Mouse (Mus musculus) CD8-positive naive resting alpha-beta T cell, adult 2 months (primary cell): ENCODE measurements around the gene Ttc33.
"Not testable (repeated sequence)": the region's sequence is repeated elsewhere in the genome, so short reads cannot be mapped to it uniquely, and the experiment has no call there.

Experiments used
- DNase-seq, 2 experiments: peaks; one replicate each; pipeline ENCODE4 v3.0.0; 2022; ENCODE audit warnings: low read depth in 2 of 2, low spot score in 2 of 2

Ttc33 gene

DNA sequence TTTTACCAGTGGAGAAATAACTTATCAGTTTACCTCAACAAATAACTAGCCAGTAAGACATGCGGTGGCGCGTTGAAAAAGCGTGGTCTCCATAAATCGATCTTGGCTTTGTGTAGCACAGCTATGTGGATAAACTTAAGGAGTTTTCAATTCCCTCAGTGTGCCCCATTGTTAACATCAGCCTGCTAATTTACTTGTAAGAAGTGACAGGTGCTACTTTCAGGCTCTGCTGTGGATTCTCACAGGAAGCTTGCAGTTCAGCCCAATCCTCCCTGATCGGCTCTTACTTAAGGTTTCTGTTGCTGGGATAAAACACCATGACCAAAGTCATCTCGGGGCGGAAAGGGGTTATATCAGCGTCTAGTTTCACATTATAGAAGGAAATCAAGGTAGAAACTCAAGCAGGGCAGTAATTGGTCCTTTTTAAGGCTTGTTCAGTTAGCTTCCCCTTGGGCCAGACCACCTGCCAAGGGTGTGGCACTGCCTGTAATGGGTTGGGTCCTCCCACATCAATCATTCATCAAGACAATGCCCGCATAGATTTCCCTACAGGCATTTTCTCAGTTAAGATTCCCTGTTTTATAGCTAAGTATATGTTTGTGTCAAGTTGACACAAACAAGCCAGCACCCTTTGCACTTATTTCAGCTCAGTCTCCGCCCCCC is 526 bp upstream of the Ttc33 start:
- no peak for DNase-seq

DNA sequence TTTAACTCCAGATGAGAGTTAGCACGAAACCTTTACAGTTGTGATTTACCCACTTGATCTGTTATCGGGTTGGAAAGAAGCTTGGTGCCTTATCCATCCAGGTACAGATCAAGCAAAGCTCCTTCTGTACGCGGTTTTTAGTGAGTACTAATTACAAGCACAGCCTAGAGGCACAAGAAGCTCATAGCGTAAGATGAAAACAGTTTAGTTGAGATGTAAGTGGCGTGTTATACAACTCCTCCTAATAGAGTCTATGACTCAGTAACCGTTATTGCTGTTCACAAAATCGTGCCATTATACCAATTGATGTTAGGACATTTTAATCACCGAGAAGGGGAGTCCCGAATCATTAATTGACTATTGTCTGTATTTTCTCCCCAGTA is 959 bp downstream of the Ttc33 start:
- no peak for DNase-seq

DNA sequence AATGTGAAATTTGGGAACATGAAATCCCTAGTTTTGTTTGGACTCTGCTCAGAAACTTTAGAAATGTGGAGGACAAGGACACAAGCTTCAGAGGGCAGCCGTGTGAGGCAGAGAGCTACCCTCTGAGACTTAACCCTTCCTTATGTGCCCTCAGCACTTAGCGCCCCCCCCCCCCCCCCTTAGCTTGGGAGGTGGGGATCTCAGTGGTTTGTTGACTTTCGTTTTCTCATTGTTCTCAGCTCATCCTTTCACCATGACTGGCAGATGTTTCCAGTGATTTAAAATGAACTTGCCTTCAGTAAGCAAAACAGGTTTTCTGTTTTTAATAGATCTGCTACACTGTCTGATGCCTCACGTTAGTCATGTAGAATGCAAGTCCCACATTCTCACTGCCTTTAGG is 1.8 kb downstream of the Ttc33 start:
- no peak for DNase-seq

DNA sequence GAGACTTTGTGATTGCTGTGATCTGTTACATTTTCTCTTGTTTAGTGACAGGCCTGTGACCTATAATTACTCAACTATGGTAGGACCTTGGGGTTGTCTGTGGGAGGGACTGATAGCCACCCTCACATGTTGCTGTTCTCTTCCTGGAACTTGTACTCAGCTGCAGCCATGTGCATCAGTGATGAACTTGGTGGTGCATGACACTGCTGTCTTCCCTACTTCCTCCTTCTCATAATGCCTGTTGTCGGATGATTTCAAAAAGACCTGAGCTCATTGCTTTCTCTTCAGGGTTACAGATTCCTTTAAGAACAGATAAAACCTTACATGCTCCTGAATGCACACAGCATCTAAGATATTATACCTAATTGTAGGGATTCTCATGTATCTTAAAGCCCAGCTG is 2.7 kb downstream of the Ttc33 start:
- no peak for DNase-seq

DNA sequence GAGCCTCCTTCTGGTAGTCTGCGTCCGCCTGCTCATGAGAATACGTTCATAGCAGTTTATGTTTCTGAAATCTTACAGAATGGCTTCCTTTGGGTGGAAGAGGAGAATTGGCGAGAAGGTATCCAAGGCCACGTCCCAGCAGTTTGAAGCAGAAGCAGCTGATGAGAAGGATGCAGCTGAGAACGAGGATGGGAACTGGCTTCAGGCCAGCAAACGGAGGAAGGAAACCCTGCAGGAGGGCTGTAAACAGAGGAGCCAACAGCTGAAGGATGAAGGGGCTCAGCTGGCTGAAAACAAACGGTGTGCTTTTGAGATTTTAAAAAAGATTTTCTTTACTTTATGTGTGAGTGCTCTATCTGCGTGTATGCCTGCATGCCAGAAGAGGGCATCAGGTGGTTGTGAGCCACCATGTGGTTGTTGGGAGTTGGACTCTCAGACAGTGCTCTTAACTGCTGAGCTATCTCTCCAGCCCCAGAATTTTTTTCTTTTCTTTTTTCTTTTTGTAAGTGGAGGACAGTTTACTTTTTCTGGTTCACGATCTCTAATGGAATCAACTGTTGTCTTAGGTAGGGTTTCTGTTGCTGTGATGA is 4.3 kb downstream of the Ttc33 start:
- no peak for DNase-seq

DNA sequence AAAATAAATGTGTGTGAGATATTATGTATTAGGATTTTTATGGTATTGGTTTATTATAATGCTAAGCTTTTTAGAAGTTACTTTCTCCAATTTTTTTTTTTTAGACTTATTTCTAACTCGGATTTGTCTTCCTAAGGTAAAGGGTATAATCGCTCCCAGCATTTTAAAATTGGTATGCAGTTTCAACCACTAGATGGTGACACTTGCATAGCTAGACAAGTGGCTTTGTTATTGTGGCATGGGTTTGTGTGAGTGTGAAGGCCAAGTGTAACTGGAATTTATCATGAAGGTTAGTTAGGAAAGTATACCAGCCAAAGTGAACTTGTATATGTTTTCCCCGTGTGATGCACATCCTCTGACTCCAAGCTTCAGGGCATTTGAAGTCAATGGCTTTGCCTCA is 8.5 kb downstream of the Ttc33 start:
- DNase-seq, result no peak

DNA sequence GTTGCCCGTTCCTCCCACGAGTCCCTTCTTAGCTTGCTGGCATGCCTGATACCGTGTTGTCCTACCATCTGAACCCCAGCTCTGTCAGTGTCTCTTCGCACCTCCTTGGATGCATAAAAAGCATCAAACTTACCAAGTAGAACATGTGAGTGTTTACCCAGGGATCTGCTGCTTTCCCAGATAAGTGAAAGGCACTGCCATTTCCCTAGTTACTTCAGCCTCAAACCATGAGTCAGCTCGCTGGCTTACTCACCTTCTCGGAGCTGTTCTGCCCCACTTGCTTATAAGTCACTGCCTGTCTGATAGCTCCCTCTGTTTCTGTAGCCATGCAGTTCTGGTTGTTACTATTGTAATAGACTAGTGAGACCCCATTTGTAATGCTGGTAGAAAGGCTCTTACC is 9.1 kb downstream of the Ttc33 start:
- no peak for DNase-seq

DNA sequence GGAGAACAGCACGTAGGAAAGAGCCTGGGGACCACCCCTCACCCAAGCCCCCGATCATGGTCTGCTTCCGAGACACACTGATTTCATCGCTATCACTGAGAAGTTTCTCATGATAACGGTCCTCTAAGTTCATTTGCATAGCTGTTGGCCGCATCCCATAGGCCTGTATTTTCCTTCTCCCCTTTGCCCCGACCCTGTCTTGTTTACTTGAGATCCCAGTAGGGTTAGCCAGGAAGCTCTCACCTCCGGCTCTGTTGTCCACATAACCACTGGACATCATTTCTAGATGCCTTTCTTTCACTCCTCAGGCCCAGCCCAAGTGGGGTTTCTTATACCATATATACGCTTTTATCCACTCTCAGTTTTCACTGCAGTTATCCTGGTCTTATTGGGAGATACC is 9.6 kb downstream of the Ttc33 start:
- DNase-seq, result no peak

DNA sequence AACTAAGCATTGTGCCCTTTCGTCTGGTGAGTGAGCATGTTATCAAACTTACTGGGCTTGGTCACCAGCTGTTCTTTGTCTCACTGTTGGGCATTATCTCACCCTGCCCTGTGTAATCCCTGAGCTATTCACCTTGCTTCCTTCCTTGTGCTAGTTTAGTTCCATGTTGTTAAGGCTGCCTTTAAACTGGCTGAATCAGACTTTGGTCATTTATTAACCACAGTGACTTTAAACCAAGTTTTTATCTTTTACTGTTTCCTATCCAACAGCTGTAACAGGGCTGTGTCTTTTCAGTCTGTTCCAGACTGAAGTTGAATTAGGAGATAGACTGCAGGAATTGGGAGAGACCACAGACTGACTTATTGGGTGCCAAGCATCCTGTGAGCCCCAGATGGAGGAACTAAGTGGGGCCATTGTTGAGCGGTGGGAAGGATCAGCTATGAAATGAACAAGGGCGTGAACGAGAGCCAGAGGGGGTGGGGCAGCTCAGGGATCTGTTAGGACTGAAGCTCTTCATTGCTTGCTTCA is 10.7 kb downstream of the Ttc33 start:
- DNase-seq, result no peak

DNA sequence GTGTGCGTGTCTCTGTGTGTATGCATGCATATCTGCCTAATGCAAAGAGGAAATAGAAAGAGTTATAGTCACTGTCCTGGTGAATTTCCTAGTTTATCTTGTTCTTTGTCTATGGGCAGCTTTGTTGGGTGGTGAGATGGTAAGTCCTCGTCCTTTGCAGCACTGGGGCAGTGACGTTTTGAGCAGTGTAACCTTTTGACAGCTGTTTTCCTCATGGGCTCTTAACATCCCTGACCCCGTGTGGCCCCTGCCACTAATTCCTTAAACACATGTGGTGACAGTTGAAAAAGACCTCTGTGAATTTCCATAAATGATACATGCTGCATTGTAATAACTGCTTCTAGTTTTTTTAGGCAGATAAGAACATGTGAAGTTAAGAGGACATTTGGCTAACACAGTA is 11.4 kb downstream of the Ttc33 start:
- DNase-seq, result no peak

DNA sequence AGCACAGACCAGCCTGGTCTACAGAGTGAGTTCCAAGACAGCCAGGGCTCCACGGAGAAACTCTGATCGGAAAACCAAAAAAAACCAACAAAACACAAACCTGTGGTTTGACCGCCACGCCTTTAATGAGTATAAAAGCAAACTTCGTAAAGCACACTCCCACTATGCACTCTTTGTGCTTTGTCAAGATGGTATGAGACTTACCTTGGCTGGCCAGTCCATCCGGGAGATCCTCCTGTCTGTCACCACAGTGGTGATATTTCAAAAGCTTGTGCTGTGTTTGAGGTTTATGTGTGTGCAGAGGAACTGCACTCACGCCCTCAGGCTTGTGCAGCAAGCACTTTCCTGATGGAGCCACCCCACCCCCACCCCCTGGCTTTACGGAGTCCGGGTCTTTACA is 19.9 kb downstream of the Ttc33 start:
- no peak for DNase-seq

DNA sequence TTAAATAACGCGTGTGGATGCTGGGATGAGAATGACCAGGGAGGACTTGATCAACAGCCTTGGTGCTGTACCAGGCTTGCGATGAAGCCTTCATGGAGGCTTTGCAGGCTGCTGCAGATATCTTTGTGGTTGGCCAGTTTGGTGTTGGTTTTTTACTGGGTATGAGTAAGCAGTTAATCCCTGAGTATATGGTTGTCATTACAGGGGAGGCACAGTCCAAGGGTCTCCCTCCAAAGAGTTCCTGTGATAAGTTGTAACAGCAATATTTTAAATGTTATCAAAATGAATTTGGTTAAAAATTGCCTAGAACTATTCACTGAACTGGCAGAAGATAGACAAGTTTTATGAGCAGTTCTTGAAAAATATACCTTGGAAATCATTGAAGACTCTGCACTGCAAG is 23.8 kb downstream of the Ttc33 start:
- no peak for DNase-seq

DNA sequence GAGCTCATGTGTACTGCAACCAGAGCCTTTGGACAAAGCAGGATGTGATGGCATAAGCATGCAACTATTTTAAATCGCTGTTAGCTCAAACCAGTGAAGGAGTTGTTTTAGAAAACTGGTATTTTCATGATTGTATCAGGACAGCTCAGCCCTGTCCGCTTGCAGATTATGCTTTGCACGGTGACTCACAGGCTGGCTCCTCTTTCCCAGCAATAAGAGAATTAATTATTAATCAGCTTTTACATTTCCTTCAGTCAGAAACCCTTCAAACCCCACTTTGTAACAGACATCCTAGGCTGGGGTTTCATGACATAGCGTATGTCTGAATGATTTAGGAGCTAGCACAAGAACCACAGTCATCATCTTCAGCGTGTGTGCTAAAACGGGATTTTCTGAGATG is 35.2 kb downstream of the Ttc33 start:
- DNase-seq, result no peak

DNA sequence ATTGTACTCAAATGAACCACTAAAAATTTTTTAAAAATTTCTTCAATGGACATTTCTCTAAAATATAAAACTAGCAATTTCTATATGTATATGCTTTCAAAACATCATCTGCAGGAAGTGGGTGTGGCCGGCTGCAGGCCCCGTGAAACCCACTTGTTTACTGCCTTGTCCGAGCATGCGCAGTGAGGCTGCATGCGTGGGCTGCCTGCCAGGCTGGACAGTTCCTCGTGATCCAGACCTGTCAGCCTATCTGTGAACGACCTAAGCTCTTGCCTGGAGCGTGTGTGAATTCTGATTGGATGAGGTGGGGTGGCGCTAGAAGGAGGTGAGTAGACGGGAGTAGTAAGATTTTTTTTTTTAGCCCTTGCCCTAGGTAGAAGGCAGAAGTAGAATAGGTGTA is 45.4 kb downstream of the Ttc33 start:
- DNase-seq, result not testable (repeated sequence)

DNA sequence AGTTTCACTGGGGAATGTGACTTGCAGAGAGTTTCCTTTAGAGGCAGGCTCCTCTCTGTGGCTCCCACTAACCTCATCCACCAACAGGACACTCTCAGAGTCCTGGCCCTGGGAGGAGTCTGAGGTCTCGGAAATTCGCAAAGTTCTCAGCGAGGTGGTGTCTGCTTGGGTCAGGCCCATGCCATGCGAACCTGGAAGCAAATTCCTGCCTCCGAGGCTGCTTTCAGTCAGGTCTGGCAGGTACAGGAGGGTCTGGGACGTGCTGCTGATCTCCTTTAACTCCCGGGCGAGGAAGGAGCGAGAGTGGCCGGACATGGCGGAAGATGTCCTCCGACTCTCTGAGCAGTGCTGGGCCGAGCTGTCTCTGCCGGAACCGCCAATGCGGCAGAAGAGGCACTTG is 49.3 kb downstream of the Ttc33 start:
- DNase-seq, result no peak

DNA sequence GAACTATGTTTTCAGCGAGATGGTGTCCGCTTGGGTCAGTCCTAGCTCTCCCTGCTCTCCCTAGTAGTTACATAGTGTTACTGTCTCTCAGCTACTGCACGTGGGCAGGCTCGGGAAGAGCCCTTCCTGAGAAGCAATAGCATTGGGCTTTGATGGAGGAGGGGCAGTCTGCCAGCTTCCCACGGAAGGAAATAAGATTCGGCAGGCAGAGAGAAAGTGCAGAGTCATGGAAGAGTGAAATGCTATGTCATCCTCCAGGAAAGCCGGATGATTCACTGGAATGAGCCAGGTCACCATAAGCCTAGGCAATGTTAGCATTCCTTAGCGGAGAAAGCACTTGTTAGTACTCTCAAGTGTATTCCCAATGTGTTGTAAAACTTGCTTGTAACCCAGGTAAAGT is 50.2 kb downstream of the Ttc33 start:
- no peak for DNase-seq

DNA sequence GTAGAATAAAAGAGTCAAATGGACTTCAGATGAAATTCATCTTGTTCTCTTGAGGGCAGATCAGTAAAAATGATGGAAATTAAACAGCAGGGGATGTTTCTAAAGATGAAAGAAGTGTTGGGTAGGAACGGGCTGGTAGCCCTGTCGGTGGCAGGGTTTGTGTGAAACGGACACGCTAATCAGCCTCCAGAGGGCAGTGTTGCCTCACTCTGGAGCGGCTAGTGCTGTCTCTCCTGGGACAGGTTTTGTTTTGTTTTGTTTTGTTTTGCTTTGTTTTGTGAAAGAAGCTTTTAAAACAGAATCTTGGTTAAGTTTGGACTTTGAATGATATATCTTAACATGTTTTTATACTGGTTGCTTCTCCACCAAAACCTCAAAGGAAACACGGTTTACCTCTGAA is 51.2 kb downstream of the Ttc33 start:
- DNase-seq, result peak; percentile 70 to 82

DNA sequence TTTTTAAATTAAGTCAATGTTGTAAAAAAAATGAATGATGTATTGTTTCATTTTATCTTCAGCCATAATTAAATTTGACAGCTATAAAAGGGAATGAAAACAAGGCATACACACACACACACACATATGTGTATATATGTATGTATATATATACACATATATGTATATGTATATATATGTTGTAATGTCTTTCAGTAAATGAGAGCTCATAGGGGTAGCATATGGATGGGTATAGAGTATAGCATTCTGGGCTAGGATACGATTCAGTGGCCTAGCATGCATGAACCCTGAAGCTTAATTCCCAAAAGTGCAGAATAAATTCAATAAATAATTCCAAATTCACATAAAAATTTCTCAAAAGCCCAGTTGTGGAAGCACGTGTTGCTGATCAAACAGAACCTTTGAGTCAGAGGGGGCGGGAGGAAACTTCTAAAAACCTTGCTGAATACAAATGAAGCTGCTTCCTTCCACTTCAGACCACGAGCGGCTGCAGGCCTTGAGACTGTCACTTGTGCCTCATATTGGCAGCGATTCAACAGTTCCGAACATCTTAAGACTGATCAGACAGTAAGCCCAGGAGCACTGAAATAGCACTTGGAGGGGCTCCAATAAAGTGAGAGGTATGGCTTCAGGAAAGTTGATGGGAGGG is 51.8 kb downstream of the Ttc33 start:
- DNase-seq, result peak; percentile 33 to 60

DNA sequence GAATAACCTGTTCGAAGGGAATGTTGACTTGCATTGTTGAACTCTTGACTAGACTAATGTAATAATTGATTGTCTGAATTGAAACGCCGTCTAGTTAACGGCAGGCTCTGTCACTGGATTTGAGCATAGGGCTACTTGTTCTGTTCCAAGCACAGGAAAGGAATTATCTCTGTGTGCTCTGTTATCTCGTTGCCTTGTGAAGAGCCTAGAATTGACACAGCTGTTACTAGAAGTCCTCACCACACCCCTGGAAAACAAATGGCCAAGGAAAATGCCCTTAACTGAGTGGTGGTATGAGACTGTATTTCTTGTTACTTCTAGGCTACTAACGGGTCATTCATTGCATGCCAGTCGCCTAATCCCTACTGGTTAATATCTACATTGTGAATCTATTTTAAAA is 52.7 kb downstream of the Ttc33 start:
- no peak for DNase-seq

DNA sequence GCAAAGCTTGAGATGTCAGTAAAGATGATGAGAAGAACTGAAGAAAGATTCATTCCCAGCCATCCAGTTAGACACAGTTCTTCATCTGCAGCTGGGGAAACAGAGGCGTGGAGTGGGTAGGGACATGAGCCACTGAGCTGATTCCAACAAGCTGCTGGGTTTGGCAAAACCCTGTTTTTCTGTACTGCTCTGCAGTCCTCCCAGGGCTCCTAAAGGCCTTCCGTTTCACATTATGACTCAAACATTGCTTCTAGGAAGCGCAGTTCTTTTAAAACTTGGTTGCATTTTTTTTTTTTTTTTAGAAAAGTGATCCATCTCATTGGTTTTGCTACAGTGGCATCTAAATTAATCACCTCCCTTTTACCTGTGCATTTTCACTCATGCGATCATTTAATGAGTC is 53.2 kb downstream of the Ttc33 start:
- no peak for DNase-seq

DNA sequence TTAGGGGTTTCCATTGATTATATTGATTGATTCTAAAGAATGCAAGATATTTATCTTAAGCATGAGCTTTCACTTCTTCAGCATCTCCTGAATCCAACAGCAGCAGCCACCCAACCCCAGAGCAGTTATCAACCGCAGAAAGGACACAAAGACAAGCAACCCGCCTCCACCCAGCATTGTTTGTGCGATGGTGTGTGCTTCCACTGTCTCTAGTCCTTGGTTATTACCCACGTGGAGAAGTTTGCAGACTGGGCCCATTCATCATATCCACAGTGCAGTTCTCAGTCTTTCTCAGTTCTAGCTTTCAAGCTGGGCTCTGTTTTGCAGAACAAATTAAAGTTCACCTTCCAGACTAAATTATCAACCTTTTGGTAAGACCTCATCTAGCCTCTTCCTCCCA is 54.0 kb downstream of the Ttc33 start:
- no peak for DNase-seq

DNA sequence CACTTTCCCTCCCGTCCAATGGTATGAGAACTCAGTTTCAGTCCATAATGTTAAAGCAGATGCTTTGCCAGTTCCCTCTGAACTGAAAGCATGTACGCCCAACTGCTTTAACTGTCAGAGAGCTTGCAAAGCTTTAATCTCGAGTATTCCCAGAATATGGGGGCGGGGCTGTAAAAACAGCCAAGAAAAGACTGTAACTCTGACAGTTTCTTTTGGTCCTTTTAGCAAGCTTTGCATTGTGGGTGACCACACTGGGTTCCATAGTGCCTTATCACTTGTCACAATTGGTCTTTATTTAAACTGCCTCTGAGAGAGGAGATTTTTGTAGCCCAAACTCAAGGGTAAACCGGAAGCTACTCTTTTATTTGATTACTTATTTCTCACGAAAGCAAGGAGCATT is 54.6 kb downstream of the Ttc33 start:
- no peak for DNase-seq

DNA sequence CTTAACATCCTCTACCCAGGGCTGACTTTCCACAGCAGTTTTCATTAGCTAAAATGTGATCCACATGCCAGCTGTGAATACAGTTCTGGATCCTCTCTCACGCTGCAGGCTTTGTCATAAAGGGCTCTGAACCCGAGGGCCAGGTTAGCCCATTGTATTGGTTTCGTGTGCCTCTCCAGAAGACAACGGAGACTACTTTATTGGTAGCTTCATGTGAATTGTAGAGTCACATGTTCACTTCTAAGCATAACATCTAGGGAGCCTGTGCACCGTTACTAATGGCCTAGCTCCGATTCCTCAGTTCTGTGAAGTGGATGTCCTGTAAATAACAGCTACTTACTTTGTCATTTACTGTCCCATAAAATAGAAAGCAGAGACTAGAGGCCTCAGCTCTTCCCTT is 55.0 kb downstream of the Ttc33 start:
- DNase-seq, result no peak
